Mouse (Mus musculus): ENCODE data around the gene Usp5.
A peak's percentile ranks its signal among the peaks of the same experiment; 100 is the strongest.
"Not testable (repeated sequence)": the region's sequence is repeated elsewhere in the genome, so short reads cannot be mapped to it uniquely, and the experiment has no call there.

The Usp5 gene

DNA sequence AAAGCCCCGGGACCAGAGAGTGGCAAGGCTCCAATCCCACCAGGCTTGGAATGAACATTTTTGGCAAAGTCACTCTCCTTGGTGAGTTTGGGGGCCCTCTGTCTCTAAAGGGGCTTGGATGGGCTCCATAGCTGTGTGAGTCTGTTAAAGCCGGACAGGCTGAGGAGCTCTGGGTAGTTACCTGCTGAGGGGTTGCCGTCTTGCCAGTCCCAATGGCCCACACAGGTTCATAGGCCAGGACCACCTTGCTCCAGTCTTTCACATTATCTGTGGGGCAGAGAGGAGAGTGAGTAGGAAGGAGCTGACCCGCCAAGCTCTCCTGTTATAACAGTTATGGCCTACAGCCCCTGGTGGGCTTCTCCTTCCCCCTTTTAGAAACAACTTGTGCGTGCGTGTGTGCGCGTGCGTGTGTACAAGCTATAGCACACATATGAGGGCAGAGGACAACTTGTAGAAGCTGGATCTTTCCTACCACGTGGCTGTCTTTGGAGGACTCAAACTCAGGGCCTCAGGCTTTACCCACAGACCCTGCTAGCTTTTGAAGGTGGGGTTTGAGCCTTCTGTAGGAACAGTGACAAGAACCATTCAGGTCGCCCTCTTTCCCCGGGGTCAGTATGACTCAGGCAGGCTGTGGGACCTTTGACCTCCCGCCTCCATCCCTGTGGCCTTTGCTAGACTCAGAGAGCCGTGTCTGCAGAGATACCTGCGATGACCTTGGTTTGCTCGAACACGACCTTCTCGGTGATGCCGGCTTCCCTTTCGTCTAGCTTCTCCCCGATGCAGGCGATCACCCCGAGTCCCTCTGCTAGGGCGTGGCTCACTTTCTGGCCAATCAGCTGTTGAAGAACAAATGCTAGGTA, 17.4 kb downstream of the Usp5 start:
- DNase-seq (ENCODE audit: low spot score in 2 of 2): no peak

DNA sequence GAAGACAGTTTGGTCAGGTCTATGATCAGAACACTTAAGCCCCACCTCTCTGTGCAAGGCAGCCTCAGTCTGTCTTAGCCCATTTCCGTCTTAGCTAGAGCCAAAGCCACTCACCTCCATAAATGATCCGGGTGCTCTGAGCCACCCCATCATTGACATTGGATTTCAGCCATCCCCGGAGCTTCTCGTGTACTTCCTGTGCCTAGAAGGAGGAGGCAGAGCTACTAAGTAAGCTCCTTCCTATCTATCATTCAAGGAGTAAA, 17.9 kb downstream of the Usp5 start:
- no peak for DNase-seq (ENCODE audit: low spot score in 2 of 2)

DNA sequence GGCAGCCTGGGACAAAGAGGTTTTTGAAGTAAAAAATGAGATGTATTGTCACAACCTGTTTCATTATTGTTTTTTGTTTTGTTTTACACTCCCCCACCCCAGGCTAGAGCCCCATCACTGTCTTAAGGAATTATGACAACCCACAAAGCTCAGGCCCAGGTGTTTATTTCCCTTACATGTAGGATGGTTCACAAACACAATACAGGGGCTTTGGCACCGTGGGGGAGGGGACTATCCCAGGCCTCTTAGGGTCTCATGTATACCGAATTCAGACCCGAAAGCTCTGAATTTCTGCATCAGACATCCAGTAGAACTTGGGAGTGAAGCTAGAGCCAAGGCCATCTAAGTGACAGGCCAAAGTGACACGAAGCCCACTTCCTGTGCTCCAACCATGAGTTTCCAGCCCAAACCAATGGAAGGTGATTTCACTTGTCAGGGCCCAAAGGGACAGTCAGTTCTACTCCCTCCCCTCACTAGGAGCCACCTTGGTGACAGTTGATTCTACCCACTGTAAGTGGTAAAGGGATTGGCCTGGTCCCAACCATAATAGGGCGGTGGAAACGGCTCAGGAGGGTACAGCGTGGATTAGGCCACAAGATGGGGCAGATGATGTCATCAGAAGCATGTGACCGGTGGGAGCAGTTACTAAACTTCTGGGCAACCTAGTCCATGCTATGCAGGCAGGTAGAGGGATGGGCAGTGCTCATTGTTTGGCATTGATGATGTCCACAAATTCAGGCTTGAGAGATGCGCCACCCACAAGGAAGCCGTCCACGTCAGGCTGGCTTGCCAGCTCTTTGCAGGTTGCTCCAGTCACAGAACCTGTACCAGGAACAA, 18.5 kb downstream of the Usp5 start:
- not testable (repeated sequence) for DNase-seq (ENCODE audit: low spot score in 2 of 2)

DNA sequence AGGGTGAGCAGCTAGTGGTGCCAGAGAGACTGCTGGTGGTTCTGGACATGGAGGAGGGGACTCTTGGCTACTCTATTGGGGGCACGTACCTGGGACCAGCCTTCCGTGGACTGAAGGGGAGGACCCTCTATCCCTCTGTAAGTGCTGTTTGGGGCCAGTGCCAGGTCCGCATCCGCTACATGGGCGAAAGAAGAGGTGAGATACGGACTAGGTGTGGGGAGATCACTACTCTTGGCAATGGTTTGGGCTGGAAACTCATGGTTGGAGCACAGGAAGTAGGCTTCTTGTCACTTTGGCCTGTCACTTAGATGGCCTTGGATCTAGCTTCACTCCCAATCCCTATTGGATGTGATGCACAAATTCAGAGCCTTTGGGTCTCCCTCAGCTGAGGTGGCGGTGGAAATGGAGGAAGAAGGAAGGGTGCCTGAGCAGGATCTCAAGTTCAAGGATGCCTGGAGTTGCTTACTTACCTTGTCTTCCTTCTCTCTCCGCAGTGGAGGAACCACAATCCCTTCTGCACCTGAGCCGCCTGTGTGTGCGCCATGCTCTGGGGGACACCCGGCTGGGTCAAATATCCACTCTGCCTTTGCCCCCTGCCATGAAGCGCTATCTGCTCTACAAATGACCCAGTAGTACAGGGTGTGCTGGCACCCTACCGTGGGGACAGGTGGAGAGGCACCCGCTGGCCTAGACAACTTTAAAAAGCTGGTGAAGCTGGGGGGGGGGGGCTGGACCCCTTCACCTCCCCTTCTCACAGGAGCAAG, 19.3 kb downstream of the Usp5 start:
- no peak for DNase-seq (ENCODE audit: low spot score in 2 of 2)

DNA sequence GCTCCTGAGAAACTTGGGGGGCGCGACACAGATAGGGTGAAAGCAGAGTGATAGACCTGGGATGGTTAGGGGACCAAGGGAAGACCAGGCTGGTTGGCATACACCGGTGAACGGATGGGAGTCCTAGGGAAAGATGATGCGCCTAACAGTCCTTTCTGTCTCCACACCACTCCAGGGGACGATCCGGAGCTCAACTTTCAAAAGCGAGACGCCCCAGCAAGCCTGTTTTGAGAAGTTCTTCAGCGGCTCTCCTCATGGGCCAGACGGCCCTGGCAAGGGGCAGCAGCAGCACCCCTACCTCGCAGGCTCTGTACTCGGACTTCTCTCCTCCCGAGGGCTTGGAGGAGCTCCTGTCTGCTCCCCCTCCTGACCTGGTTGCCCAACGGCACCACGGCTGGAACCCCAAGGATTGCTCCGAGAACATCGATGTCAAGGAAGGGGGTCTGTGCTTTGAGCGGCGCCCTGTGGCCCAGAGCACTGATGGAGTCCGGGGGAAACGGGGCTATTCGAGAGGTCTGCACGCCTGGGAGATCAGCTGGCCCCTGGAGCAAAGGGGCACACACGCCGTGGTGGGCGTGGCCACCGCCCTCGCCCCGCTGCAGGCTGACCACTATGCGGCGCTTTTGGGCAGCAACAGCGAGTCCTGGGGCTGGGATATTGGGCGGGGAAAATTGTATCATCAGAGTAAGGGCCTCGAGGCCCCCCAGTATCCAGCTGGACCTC, 20.1 kb downstream of the Usp5 start:
- peak in 1 of 2 experiments; percentile 45 for DNase-seq (ENCODE audit: low spot score in 2 of 2)

DNA sequence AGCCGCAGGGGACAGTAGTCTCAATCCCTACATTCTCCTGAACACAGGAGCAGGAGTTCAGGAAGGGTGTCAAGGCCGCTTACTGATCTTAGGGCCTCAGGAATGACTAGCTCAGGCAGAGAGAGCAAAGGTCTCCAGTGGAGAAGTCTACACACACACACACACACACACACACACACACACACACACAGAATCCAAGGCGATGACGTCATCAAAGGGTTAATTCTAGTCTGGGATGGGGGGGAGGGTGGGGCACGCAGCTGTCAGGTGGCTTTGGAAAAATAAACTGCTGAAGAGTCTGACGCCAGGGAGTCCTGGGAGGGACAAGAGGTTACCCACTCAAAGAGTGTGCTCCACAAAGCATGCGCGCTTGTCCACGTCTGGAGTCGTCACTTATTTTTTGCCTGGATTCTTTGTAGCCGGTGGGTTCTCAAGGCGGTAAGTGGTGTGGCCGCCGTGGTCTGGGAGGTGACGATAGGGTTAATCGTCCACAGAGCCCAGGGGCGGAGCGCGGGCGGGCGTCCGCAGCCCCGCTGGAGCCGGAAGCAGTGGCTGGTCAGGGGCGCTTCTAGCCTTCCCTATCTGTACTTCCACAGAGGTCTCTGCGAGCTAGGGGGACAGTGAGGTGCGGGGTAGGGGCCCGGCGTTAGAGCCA, 20.8 kb downstream of the Usp5 start, which contains the start of gene Spsb2:
Gene Spsb2 (plus strand): TSS at position 304 of the 655 bp plus-strand sequence.
- no peak for DNase-seq (ENCODE audit: low spot score in 2 of 2)

DNA sequence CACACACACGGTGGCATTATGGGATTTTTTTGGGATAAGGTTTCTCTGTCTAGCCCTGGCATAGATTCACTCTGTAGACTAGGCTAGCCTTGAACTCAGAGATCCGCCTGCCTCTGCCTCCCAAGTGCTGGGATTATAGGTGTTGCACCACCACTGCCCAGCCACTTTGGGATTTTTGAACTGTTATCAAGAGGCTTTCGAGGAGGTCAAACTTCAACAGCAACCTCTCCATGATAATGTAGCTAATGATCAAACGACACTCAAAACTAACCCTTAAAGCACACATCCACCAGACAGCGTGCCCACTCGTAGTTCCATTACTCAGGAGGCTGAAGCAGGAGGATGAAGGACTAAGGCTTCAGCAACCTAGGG, 21.3 kb downstream of the Usp5 start:
- DNase-seq (ENCODE audit: low spot score in 2 of 2): no peak

DNA sequence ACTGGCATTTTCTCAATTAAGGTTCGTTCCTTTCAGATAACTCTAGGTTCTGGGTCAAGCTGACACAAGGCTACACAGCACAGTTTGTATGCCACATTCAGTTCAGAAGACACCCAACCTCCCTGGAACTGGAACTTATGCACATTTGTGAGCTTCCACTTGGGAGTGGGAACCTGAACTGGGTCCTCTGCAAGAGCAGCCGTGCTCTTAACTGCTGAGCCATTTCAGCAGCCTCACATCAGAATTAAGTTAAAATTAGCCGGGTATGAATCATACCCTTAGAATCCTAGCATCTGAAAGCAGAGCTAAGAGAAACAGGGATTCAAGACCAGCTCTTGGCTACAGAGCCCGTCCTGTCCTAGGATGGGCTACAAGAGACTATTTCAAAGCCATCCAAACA, 21.9 kb downstream of the Usp5 start:
- no peak for DNase-seq (ENCODE audit: low spot score in 2 of 2)

DNA sequence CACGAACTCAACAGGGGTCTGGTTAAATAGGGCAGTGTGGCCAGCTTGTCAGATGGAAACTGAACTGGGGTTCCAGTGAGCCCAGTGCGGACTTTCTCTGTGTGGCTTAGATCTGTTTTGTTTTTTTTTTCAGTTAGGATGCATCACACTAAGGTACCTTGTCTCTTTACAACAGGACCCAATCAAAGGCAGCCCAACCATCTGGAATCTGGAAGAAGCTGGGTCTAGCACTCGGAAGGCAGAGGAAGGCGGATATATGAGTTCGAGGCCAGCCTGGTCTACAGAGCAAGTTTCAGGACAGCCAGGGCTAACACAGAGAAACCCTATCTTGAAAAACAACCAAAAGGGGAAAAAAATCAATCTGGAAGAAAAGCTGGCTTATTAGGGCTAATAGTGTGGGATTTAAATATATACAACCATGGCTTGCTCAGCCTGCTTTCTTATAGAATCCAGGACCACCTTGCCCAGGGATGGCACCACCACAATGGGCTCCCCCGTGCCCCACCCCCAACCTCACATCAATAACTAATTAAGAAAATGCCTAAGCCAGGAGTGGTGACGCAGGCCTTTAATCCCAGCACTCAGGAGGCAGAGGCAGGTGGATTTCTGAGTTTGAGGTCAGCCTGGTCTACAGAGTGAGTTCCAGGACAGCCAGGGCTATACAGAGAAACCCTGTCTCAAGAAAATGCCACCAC, 22.7 kb downstream of the Usp5 start:
- DNase-seq (ENCODE audit: low spot score in 2 of 2): no peak

DNA sequence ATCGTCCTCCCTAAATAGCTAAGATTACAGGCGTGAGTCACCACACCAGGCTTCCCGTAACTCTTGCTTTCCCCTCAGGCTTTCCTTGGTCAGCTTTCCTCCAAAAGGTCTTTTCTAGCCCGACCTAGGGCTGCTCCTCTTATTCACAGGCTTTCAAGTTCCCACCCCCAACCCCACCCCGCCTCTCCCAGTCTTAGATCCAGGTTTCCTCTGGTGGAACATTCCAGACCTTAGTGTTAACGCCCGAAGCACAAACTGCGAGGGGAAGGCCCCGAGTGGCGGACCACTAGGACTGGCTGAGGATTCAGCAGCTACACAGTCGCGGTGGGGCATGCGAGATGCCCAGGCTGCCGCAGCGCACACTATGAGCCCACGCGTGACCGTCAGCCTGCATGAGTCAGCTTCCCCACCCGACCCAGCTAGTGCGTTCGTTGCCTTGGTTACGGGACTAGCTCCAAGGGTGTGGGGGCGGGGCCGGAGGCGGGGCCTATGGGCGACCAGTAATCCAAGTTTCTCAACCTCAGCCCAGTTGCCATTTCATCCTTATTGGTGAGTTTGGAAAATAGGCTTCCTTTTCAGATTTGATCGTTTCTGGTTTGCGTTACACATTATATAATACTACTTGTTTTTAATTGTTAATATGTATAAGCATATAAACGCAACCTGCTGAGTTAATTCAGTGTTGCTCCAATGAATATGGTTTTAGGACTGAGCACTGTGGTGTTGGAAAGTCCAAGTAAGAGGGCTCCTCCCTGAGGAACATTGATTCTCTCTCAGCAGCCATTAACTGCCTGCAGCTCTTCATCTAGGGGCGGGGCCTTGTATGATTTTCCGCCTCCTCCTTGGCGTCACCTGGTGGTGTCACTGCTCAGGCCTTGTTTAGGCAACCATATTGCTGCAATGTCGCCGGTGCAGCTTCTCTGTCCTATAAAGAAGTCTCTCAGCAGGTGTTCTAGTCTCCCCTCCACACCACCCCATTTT, 23.7 kb downstream of the Usp5 start:
- DNase-seq (ENCODE audit: low spot score in 2 of 2): peak; percentile 89 to 97

DNA sequence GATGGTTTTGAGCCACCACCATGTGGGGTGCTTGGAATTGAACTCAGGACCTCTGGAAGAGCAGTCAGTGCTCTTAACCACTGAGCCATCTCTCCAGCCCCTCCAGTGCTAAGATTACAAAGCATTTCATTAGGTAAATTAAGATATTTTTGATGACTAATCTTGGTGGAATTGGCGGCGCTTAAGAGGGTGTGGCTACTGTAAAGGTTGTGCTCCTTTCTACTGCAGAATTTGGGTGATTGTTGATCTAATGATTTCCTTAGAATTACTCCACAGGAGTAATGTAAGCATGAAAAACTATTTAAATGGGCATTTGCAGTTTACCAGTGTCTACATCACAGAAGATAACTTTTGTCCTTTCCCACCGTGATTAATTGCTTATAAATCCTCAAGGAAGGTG, 24.9 kb downstream of the Usp5 start:
- DNase-seq (ENCODE audit: low spot score in 2 of 2): no peak

DNA sequence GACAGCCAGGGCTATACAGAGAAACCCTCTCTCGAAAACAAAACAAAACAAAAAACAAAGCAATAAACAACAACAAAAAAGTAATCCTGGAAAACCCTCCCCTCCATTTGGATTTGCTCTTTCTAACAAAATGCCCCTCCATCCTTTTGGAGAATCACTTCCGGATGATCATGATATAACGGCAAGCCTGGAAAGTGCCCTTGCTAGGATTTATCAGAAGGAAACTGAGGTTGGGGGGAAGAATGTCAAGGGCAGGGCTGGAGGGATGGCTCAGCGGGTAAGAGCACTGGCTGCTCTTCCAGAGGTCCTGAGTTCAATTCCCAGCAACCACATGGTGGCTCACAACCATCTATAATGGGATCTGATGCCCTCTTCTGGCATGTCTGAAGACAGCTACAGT, 25.6 kb downstream of the Usp5 start:
- DNase-seq (ENCODE audit: low spot score in 2 of 2): not testable (repeated sequence)

DNA sequence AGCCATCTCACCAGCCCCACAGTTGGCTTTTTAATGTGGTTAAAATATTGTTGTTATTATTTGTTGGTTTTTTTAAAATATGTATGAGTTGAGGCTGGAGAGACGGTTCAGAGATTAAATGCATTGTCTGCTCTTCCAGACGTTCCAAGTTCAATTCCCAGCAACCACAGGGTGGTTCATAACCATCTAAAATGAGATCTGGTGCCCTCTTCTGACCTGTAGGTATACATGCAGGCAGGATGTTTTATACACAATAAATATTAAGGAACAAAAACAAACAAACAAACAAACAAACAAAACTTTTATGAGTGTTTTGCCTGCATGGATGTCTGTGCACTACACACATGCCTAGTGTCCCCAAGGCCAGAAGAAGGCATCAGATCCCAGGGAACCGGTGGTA, 26.2 kb downstream of the Usp5 start:
- DNase-seq (ENCODE audit: low spot score in 2 of 2): no peak

DNA sequence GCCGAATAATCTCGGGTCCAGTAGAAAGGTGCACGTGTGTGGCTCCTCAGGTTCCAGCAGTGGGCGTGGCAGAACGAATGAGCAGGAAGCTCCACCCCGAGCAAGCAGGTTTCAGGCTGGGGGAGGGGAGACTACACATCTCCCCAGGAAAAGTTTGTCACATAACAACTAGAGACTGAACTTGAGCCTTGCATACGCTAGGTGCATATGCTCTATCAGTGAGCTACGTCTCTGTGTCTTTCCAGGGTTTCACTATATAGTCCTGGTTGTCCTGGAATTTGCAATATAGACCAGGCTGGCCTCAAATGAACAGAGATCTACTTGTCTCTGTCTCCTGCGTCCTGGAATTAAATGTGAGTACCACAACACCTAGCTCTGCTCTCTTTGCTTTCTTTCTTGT, 26.9 kb downstream of the Usp5 start:
- DNase-seq (ENCODE audit: low spot score in 2 of 2): not testable (repeated sequence)

DNA sequence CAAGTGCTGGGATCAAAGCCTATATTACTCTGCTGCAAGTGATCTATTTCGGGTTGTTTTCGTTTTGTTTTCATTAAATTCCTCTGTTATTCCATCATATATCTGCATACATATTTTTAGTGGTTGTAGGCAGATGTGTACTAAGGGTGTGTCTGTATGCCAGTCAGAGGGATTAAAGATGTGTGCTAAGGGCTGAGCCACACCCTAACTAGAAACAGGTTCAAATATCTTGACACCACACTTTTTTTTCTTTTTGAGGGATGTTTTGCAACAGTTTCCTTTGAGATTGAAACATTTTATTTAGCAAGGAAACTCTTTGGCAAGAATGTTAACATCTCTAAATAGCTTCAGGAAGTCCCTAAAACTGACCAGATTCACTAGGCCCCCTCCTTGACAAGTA, 33.1 kb downstream of the Usp5 start:
- DNase-seq (ENCODE audit: low spot score in 2 of 2): no peak

DNA sequence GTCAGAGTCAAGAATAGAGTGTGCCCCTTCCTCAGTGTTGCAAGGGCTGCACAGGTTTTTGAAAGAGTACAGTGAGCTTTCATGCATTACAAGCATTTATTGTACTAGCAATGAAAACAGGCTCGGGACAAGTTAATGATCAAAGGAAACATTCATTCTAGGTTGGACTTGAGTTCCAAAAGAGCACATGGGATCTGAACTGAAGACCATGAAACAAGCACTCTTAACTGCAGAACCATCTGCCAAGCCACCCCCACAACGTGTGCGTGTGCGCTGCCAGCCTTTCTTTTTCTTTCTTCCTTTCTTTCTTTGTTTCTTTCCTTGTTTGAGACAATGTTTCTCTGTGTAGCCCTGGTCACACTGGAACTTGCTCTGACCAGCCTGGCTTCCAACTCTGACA, 33.5 kb downstream of the Usp5 start:
- DNase-seq (ENCODE audit: low spot score in 2 of 2): no peak

DNA sequence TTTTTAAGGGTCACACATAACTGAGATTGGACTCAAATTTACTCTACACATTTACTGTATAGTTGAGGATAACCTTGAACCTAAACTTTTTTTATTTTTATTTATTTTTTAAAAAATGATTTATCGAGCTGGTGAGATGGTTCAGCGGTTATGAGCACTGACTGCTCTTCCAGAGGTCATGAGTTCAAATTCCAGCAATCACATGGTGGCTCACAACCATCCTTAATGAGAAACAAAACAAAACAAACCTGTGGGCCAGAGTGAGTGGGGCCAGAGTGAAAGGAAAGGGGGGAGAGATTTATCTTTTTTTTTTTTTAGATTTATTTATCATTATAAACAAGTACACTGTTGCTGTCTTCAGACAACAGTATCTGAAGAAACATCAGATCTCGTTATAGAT, 37.4 kb downstream of the Usp5 start:
- DNase-seq (ENCODE audit: low spot score in 2 of 2): no peak

DNA sequence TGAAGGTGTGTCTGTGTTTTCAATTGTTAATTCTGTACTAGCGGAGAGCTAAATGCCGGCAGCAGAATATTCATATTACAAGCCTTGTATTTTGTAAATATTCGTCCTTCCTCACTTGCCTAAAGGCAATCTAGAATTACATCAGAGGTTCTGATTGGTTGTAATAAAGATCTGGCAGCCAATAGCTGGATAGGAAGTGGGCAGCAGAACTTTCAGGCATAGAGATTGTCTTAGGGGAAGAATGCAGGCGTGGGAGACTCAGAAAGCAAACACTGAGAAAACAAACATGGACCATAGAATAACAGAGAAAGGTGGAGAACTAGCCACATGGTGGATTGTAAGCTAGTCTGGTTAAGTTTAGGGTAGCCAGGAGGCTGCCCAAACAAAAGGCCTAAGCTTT, 39.2 kb downstream of the Usp5 start:
- no peak for DNase-seq (ENCODE audit: low spot score in 2 of 2)

DNA sequence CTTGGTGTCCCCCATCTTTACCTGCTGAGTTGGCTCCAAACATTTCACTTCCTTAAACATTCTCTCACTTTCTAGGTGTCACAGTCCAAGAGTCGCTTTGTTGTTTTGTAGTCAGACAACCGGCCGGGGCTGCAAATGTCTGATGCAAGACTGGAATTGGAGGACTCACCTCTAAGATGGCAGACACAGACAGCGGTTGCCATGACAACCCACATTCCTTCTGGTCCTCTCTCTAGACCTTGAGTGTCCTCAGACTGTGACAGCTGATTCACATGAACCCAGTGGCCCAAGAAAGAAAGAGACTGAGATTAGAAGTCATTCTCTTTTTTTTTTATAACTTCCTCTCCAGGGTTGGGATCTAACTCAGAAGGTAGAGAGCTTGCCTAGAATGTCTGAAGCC, 39.8 kb downstream of the Usp5 start:
- DNase-seq (ENCODE audit: low spot score in 2 of 2): no peak

DNA sequence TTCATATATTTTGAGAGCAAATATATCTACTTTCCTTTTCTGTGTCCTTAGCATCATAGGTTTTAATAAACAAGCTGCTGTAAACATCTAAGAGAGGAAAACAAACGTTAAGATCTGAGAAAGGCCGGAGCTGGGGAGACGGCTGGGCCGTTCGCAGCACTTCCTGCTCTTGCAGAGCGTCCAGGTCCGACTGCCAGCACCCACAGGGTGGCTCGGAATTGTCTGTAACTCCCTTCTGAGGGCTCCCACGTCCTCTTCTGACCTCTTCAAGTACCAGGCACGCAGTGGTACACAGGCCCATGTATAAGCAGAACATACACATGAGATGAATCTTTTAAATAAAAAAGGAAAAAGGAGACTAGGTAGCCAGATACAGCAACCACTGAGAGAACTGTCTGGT, 41.6 kb downstream of the Usp5 start:
- no peak for DNase-seq (ENCODE audit: low spot score in 2 of 2)
